Mouse (Mus musculus) neutrophil, adult 5-6 weeks (primary cell): ENCODE data around the gene Zp1. TPM values are rescaled to one million over a fixed set of nuclear protein-coding genes. Genes with fewer than 3 reads are reported as not detected.

ENCODE experiments used
- ATAC-seq: fragments of 151-379, 151-347 bp; 2 replicates; pipeline ENCODE4 v1.8.0; 2017; ENCODE audit warnings: mild to moderate bottlenecking, moderate TSS enrichment; ENCODE audit not compliant: insufficient number of reproducible peaks, poor library complexity, low FRiP score, severe bottlenecking; ENCODE audit errors: extremely low read depth
- total RNA-seq: library from RNA; stranded (forward); fragments of 200-1000 nt; gene quantifications from 2 replicates; pipeline ENCODE4 v1.2.3, GENCODE M21; 2017

The Zp1 gene
- total RNA-seq = not detected in 2 replicates

DNA sequence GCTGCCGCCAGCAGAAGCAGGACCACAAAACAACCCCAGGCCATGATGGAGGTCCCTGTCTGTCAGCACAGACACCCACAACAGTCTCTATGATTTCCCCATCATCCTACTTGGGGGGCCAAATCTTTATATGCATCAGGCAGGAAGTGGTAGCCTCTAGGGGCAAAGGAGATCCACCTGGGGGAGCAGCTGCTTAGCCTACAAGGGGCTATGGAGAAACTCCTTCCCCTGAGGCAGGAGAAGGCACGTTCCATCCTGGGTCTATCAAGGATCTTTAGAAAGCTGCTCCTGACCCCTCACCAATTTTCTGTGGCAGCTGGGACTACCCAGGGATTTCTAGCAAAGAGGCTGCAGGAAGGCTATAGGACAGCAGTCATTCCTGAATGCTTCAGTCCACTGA, at the start of gene Zp1:
Zp1 (minus strand) TSS at position 101 of the 400 bp plus-strand sequence.
- no peak for ATAC-seq

DNA sequence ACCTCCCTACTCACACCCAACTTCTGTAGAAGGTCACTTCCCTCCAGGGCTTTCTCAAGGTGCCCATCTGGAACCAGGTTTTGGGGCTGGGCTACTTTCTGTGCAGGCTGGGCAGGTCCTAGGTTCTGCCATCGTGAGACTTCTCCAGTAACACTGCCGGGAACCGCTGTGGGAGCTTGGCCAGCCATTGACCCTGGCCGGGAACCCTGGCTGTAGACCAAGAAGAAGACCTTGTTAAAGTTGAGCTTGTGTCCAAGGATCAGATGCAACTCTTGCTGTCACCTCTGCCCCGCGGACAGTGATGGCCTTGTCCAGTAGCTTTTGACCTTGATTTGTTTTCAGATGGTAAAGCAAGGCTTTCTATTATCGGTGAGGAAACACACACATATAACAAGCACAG, 48.1 kb upstream of the Zp1 start:
- ATAC-seq = no peak

DNA sequence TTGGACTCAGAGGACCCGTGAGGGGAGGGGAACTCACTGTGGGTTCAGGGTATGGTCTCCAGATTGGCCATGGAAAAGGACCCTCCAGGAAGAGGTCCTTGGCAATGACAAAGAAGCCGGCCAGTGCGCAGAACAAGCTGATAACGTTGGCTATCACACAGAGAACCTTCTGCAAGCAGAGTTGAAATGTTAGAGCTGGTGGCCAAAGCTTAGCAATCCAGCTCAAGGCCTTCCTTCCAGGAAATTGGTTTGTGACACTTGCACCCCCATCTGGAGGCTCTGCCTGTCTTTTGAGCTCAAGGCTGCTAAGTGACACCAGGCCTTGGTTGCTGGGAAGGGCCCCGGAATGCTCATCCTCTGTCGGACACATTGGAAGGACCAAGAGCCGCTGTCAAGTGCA, 45.3 kb upstream of the Zp1 start:
- no peak for ATAC-seq

DNA sequence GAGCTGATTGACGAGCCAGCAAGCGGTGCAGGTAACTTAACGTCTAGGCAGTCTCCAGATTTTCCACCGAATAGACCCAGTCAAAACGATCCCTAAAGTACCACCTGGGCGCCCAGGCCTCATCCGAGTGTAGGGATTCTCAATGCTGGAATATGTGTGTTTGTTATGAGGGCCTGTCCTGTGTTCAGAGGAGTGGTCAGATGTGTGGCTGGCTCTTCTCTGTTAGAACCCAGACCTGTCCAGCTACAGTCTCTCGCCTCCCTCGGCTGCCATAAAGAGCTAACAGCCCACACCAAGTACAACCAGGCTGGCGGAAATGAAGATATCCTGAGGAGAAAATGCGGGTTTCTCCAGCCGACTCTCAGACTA, 39.5 kb upstream of the Zp1 start:
- ATAC-seq = no peak

DNA sequence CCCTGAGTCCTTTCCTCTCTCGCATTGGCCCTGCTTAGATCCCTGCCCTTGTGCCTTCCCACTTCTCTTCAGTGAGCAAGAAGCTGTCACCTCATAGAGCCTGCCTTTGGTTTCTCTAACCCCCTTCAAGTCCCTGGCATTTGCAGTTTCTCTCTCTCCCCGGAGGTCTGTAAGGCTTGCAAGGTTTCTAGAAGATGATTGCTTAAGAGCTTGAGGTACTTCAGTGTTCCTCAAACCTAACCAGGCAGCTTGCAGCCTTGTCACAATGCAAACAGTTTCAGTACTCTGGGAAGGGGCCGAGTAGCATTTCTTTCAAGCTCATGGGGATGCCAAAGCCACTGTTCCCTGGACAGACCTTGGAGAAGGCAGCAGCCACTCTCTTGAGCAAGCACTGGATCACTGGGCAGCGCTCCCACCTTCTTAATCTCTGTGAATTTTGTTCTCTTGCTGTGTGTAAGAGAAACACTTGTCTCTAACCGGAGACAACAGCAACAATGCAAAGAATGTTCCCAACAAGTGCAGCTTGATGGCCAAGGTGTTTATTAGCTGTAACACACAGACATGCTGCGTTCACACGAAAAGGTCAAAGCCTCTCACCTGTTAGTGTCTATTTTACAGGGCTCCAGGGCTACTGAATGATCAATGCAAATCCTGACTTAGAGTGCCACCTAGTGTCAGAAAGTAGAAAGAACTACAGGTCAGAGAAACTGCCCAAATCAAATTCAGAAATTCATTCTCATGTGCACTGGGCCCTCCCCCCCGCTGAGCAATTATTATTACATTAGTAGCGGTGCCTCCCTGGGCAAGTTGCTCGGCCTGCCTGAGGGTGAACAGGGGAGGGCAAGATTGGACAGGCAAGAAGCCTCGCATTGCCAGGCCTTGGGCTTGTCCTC, 38.9 kb upstream of the Zp1 start:
- peak; percentile 86 for ATAC-seq

DNA sequence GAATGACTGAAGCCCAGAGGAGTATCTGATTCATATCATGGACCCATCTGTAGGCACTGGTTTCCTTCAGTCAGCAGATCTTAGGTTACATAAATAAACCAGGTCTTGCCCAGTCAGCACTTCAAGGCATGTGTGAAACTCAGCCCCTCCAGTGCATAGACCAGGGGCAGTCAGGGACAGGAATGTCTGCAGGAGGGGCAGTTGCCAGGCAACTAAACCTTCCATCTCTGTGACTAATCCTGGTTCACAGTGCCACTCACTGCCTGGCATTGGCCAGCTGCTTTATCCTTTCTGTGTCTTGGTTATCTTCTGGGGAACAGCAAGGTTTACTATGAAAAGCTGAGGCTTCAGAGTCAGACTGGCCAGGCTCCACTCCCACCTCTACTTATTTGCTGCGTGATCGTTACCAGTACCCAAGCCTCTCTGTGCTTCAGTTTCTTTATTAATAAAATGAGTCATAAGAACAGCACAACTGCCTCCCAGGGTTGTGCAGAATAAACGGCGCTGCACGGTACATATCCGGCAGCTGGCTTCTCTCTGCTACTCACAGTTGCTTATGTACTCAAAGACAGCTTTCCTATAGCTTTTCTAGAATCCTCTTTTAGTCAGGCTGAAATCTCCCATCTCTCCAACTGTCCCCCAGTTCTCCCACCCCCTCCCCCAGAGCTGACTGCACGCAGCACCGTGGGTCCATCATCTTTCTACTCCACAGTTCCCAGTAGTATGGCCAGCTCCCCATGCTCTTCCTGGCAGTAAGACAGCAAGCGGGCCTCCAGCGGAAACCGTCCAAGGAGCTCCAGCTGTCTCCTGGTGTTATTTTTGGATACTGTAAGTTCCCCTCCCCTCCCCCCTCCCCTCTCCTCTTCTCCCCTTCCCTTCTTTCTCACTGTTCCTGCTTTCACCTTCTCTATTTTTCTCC, 31.8 kb upstream of the Zp1 start:
- ATAC-seq = no peak

DNA sequence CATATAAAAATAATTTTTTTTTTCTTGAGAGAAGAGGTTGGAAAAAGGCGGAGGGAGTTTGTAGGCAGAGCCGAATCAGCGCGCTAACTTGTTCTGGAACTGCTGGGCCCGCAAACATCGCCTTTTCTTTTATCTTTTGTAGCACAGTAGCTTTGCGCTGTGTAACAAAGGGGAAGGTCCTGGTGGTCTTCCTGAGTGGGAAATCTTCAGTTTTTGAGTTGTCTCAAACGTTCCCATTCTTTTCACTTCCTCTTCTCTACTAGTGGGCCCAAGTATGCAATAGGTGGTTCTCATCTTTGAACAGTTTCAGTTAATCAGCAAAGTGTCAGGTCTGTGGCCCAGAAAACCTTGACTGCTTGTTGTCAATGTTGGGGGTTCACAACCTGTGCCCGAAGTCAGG, 29.1 kb upstream of the Zp1 start:
- ATAC-seq = no peak

DNA sequence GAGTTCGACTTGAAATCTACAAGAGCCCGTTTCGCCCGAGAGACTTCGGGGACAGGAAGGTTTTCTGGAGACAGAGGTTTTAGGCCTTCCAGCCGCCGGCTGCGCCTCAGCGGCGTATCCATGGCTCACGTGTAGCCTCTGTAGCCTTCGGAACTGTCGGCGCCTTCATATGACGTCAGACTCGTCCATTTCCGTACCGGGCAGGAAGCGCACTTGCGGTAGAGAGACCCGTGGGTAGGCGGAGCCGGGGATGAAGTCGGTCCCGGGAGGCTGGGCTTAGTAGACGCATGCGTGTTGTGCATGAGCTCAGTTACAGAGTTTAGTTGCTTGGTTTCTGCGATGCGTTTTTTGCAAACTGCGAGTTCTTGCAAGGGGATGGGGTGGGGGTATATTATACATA, 28.7 kb upstream of the Zp1 start, which contains the start of gene Ccdc86:
Ccdc86 (minus strand) TSS at position 155 of the 400 bp plus-strand sequence.
- ATAC-seq = peak; percentile 97

DNA sequence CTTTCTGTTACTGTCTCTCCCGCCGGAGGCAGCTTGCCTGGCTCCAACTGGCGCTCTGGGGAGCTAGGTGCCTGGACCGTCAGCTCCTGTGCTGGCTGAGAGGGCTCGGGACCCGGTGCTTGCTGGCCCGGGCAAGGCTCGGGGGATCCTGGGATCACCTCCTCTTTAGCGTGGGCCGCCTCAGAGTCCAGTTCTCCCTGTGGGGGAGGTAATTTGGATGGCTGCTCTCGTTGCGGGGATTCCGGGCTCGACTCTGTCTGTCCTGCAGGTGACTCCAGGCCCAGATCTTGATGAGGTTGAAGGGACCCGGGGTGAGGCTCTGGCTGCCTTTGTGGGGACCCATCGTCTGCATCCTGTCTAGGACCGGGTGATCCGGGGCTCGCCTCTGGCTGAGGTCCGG, 28.0 kb upstream of the Zp1 start:
- ATAC-seq = no peak

DNA sequence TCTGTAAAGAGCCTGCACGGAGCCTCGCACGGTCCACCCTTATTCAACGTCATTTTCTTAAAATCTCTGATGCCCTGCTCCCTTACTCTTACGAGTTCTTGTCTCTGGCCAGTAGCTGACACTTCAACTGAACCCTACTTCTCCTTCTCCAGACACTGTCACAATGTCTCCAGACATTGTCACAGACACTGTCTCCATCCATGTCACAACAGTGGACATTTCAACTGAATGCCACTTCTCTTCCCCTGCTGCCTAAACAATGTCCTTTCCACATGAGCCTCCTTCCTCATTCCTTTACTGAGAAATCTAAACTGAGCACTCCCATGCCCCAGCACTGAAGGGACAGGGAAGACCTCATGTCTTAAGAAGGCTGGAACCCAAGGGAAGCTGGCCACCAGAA, 26.8 kb upstream of the Zp1 start:
- ATAC-seq = no peak

DNA sequence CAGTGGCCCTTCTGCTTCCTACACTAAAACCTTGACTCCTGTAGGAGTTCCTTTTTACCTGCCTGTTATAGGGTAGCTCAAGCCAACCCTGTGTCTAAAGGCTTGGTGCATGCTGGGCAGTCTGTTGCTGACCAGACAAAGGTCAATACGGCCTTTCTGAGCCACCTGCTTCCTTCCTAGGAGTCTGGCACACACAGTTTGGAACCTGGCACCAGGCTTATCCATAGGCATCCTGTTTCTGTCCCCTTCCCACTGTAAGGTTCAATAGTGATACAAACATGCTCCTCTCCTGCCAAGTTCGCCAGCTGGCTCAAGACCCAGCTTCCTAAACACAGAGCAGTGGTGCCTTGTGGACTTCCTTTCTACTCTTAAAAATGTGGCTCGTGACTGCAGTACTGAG, 26.1 kb upstream of the Zp1 start:
- ATAC-seq = no peak

DNA sequence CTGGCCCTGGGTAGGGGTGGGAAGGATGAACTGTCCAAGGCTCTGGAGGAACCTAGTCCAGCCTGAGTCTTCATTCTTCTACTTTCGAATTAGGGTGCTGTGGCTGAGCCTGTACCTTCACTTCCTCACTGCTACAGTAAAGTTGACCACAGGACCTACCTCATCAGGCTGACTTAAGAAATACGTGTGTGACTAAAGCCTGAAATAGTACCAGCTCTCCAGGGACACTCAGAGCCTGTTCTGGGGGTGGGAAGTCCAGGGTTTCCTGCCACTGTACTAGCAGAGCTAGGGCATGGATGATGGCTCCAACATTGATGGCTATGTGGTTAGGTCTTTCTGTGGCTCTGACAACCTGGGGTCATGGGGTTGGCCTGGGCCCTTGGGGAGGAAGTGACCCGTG, 23.5 kb upstream of the Zp1 start:
- ATAC-seq = peak; percentile 42

DNA sequence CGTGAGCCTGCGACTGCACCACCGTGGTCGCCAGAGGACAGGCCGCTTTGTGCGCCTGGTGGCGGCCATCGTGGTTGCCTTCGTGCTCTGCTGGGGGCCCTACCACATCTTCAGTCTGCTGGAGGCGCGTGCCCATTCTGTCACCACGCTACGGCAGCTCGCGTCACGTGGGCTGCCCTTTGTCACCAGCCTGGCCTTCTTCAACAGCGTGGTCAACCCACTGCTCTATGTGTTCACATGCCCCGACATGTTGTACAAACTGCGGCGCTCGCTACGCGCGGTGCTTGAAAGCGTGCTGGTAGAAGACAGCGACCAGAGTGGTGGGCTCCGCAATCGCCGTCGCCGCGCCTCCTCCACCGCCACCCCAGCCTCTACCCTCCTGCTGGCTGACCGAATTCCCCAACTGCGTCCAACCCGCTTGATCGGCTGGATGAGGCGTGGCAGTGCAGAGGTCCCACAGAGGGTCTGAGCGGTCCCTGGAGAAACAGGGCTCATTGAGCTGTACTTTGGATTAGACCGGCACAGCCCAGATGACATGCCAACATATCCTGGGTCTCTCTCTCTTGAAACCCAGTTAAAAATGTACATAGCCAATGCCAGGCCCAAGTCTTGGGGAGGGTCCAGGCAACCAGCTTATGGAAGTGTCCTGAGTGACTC, 20.5 kb upstream of the Zp1 start:
- ATAC-seq = no peak

DNA sequence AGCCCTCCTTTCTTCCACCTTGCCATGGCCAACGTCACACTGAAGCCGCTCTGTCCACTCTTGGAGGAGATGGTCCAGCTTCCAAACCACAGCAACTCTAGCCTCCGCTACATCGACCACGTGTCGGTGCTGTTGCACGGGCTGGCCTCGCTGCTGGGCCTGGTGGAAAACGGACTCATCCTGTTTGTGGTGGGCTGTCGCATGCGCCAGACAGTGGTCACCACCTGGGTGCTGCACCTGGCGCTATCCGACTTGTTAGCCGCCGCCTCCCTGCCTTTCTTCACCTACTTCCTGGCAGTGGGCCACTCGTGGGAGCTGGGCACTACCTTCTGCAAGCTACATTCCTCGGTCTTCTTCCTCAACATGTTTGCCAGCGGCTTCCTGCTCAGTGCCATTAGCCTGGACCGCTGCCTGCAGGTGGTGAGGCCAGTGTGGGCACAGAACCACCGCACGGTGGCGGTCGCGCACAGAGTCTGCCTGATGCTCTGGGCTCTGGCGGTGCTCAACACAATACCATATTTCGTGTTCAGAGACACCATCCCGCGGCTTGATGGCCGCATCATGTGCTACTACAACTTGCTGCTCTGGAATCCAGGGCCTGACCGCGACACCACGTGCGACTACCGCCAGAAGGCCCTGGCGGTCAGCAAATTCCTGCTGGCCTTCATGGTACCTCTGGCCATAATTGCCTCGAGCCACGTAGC, 19.8 kb upstream of the Zp1 start:
- peak; percentile 57 for ATAC-seq

DNA sequence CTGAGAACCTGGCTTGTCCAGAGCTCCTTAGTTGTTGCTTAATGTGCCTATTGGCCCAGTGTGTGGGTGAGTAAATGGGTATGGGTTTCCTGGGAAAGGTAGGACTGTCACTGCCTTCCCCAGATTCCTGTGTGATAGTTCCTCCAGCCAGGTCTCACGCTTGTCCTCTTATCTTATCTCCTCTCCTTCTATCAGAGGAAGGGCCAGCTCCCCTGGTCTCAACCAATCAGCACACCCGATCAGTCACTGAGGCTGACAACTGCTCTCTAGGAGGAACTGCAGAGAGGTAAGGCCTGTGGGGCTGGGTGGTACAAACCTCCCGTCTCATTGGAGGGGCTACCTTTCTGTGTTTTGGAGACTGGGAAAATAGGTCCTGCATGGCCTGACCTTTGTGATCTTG, 18.3 kb upstream of the Zp1 start:
- no peak for ATAC-seq

DNA sequence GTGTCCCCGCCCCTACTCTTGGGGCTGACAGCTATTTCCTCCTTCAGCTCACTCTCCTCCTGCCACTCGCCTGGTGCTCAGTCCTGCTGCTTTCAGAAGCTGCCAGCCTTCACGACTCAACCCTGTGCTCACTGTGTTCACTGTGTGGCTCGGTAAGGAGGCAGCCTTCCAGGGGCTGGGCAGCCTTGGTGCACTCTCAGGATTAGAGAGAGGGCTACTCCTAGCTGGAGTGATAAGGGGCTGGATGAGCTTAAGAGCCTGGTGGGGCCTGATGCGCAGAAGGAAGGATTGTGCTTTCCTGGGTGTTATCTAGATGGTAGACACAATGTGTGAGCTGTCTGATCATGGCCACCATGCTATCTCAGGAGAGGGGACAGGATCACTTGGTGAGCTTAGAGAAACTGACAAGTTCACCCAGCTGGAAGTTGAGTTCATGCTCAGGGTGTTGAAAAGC, 16.7 kb upstream of the Zp1 start, which contains the start of gene Ptgdr2:
Ptgdr2 (plus strand) TSS at position 51 of the 454 bp plus-strand sequence.
- ATAC-seq = no peak

DNA sequence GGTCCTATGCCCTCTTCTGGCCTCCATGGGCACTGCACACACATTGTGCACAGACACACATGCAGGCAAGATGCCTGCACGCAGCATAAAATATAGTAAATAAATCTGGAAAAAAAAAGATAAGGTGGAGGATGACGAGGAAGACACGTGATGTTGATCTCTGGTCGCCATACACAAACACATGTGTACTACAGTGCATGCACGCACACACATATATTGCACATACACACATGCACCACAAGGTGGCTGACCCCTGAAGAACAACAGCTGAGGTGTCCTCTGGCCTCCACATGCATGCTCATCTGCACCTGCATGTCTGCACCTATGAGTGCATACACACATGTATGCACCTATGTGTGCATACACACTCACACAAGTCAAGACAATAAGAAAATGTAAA, 15.6 kb upstream of the Zp1 start:
- ATAC-seq = no peak

DNA sequence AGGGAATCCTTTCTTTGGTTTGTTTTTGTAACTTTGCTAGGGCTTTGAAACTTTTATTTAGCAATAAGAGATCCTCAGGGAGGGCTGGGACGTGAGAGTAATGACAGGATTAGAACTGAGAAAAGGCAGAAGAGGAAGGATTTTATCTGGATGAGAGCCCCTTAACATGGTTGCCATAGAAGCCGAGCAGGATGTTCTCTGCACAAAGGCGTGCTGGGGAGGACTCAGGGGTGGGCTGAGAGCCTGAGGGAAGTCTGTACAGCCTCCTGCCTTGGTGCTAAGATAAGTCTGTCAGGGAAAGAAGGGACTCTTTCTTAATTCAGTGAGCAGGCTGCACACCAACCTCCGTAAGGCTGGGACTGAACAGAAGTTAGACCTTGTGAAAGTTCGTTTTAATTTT, 14.6 kb upstream of the Zp1 start:
- ATAC-seq = no peak

DNA sequence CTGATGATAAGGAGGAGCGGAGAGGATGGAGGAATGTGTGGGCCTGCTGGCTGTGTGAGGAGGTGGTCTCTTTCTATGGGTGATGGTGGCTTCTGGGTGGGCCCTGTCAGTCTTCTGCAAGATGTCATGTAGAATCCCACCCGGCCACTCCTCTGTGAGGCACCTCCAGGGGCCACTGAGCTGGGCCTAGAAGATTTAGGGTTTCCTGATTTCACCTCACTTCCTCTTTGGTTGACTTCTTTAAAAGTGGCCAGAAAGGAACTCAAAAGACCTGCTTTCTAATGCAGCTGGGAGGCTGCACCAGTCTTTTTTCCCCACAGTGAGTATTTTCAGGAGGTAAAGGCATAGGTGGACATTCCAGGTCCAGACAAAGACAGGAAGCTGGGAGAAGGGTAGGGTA, 10.2 kb upstream of the Zp1 start:
- no peak for ATAC-seq
